Mouse (Mus musculus) C2C12 (cell line): ENCODE measurements around the gene Gnai2.

ENCODE experiments used
- CTCF ChIP-seq: IDR thresholded peaks from one replicate; pipeline ENCODE4 v1.5.1; 2011; ENCODE audit not compliant: control insufficient read depth, insufficient read depth, insufficient read length
- MAX ChIP-seq: IDR thresholded peaks from one replicate; pipeline ENCODE4 v1.6.1; 2011; ENCODE audit warnings: mild to moderate bottlenecking, control low read depth
- MYOD1 ChIP-seq: IDR thresholded peaks from one replicate; pipeline ENCODE4 v1.6.1; 2011; ENCODE audit warnings: low read depth; ENCODE audit not compliant: control insufficient read depth, insufficient read length
- USF1 ChIP-seq: IDR thresholded peaks from one replicate; pipeline ENCODE4 v1.6.1; 2011; ENCODE audit warnings: low read depth, mild to moderate bottlenecking, control low read depth, moderate library complexity

- TF ChIP-seq CTCF (no peak), MAX (no peak), MYOD1 (no peak), USF1 (no peak)
These were observed 67.4 kb downstream of the Gnai2 start, which contains the start of gene Hyal2 for GRCm38 (mm10) chr9:107567702-107568319.
